Mouse (Mus musculus) kidney, postnatal 10 days (tissue): Measurements from ENCODE around the gene Cradd.

Experiments
- DNase-seq: peaks from one replicate; pipeline ENCODE4 v3.0.0; 2021; ENCODE audit warnings: mixed read lengths

Cradd gene

DNA sequence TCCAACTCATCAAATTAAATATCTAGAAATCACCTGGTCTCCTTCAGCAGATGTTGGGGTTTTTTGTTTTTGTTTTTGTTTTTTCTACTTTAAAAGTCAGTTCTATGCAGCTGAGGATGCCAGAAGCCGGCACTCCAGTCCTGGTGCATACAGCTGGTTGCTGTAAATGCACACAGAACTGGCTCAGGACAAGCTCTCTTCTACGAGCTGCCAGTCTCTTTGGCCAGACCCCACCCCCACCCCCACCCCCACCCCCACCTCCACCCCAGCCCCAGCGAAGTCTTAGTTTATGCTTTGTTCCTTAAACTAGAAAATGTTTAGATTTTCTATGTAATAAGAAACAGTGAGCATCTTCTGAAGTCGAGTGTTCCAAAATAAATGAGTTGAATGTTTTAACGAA lies 57.0 kb downstream of the Cradd start:
- DNase-seq, result no peak

GRCm38 (mm10) chr10:95266041-95266762 lies 57.7 kb downstream of the Cradd start:
- DNase-seq, result no peak

GRCm38 (mm10) chr10:95265576-95265975 lies 58.4 kb downstream of the Cradd start:
- DNase-seq, result no peak

DNA sequence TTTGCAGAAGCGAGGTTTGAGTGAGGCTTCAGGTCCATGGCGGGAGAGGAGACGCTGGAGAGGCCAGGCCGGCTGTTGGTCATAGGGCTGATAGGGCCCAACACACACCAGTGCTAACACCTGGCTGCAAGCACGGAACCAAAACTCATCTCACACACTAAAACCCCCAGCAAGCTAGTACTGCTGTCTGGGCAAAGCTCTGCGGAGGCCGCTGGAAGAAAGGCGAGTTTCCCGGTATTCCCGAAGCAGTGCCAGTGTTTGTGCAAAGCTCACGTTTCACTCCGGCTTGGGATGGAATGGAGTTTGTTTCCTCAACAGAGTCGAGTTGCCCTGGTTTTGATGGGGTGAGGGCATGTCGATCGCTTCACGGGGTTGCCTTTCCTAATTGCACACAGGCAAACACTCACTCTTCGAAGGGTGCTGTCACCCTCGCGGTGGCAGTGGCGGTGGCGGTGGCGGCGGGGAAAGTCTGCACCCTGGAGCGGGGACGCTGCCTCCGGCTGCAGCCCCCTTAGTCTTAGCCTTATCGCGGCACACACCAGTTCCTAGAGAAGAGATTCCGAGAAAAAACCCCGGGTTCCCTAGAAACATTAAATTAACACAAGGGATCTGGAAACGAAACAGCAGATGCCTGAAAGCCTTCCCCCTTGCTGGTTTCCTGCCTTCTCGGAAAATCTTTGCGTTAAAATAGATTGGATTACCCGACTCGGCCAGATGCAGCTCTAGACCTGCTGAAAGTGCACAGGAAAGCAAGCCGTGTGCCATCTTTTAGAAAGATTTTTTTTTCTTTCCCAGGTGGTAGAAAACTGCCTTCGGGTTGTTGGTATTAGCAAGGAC lies 59.2 kb downstream of the Cradd start:
- peak; percentile 63 for DNase-seq

DNA sequence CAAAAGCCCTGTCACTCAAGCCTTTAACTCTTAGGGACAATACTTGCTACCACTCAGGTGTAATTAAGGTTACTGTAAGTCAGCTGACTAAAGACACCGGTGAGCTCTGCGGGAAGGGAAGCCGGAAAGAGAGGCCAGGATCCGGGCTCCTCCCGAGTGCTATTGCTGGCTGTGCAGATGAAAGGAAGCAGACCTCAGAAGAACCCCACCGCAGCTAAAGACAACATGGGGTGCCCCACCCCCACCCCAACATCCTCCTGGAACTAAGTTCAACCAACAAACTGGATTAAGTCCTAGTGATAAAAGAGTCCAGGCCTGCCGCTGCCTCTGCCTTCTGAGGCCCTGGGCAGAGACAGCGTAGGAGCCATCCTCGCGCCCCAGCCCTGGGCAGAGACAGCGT lies 61.5 kb downstream of the Cradd start:
- DNase-seq, result peak; percentile 40

DNA sequence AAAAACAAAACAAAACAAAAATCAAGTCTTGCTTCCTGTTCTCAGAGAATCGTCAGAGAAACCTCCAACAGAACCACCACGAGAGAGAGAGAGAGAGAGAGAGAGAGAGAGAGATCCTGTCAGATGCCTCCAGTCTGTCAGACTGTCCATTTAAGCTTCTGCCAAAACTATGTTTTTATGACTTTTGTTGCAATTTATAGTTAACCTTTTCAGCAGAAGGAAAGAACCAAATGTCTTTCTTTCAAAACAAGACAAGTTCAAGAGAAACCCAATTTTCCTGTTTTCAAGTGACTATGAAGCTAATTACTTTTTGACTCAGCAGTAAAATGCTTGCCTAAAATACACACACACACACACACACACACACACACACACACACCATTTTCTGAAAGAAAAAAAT lies 62.7 kb downstream of the Cradd start:
- no peak for DNase-seq

DNA sequence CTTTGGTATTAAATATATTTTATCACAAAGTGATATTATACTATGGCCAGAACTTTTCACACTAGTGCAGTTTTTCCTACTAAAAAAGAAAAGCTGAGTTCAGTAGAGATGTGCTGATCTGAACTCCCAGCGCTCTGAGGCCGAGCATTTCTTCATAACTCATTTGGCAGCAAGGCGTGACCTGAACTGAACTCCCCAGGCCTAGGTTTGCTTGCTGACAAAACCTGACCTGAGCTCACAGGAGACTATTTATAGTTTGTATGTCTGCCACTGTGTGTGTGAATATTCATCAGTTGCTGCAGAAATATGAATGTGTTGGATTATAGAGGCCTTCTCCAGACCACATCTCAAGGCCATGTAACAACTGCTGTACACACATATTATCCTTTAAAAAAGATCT lies 63.5 kb downstream of the Cradd start:
- DNase-seq, result peak; percentile 61

DNA sequence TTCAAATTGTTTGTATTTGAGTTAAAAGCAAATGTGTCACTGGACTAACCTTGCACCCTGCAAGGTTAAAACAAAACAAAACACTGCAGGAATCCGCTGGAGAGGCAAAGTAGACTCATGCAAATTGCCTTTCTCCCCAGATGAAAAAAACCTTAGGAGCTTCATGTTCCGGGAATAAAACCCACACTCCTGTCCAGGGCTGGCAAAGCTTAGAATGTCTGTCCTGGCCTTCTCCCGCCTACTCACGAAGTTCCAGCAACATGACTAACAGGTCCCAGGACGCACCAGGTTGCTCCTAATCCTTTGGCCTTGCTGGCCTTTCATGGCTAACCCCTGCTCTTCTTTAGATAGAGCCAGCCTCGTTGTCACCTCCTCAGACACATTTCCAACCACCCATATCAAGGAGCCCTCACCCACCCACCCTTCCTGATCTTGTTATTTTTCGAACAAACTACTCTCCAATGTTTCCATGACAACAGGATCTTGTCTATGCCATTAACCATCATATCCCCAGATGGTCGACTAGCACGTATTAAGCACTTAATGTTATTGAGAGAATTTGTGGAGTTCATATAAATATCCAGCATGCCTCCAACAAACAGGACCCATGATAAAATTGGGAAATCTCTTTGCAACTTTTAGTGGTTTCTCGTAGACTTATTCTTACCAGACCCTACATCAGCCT lies 65.3 kb downstream of the Cradd start:
- no peak for DNase-seq

- no peak for DNase-seq
Measured at GRCm38 (mm10) chr10:95257979-95258378, 66.0 kb downstream of the Cradd start.

GRCm38 (mm10) chr10:95256095-95256494 lies 67.8 kb downstream of the Cradd start:
- DNase-seq, result no peak

DNA sequence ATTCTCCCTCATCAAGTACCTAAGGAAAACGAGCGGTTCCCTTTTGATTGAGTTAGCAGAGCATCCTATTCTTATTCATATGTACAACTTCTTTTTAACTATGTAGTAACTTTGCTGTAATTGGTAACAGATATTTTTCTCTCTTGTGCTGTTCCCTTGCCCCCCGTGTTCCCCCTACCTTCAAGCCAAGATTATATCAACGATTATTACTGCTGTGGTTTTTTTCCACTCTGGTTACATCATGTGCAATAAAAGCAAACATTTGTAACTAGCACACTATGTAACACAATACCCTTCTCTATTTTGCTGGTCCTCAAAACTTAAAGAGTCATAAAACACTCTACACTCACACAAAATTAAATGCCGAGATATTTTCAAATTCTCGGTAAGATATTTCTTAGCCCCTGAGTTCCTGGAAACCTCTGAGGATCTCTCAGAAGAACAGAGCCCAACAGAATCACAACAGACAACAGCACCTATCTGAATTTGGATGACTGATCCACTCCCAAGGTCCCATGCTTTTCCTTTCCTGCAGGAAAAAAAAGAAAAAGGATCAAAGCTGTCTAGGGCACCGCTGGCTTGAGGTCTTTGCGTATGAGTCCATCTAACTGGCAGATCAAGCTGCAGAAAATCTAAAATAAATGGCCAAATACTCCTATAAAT lies 68.8 kb downstream of the Cradd start:
- DNase-seq, result no peak

DNA sequence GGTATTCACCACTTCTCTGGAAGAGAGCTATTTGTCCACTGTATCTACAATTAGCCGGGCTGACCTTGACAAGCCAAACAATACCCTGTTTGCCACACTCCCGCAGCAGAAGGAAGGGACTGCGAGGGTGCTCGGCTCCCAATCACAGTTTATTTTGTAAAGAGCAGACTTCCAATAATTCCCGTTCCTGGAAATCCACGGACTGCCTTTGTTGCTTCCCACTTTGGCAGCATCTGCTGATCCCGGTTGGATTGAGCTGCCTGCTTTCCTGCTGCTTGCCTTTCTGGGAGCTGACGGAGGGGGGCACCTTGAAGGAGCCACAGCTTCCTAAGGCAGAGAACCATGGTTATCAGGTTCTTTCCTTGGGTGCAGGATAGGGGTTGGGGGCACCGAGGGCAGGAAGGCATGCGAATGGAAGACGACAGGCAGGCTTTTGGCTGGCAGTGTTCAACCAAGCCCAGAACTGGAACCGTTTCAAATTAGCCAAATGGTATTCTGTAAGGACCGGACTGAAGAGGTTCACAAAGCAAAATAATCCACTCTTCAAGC lies 69.4 kb downstream of the Cradd start:
- DNase-seq, result peak; percentile 46

DNA sequence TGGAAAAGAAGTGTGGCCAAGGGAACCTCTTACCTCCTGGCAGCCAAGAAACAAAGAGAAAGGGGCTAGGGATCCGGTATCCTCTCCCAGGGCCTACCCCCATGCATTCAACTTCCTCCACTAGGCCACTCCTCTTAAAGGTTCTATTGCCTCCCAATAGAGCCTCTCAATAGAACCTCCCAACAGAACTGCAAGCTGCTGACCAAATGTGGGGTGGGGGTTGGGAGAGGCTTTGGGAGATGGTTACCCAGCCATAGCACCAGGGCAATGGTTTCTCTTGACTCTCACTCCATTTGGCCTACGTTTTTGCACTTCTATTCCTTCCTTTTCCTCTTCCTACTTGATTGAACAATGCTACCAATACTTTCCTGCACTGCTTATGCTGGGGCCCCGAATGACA lies 69.9 kb downstream of the Cradd start:
- no peak for DNase-seq

DNA sequence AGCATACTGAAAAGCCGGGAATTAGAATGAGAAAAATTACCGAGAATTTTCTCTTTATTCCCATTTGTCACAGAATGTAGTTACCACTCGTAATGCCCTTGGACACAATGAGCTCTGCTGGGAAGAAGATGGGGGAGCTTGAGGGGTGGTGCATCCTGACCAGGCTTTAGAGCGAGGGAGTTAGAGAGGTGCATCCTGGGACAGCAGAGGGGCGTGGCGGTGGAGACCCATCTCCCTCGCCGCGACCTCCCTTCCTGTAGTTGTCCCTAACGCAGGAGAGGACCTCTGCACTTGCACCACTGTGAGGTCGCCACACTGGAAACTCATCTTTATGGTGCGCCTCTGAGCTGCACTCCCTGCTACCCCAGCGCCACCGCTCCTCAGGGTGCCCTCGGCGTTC lies 72.3 kb downstream of the Cradd start:
- DNase-seq, result no peak

DNA sequence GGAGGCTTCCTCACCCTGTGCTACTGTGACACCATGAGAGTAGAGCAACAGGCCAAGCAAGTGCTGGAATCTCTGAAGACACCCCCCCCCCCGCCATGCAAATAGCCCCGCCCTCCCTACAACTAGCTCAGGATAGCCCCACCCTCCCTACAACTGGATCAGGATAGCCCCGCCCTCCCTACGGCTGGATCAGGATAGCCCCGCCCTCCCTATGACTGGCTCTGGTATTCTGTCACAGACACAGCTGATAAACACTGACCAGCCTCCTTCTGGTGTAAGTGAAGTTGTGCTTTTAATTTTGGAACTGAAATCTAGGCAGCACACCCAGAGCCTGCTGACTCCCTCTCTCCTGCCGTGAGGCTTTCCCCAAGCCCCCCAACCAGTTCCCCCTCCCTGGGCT lies 75.6 kb downstream of the Cradd start:
- no peak for DNase-seq

DNA sequence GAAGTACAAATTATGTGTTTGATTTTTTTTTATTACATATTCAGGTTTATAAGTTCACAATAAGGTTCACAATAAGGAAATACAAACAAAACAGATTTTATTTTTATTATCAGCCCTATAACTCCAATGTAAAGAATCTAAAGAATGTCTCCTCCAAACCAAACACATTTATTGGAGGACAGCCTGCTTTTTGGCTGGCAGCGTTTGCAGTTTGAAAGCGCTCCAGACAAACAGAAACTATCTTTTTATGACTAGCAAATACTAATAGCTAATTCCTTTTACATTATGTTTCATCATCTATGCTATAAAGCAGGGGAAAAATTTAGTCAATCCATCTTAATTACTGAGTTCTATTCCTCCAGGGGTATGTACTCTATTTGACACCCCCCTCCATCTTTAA lies 77.2 kb downstream of the Cradd start:
- DNase-seq, result no peak

- DNase-seq, result no peak
Measured at GRCm38 (mm10) chr10:95245680-95245982, 78.3 kb downstream of the Cradd start.

GRCm38 (mm10) chr10:95244961-95245679 lies 78.8 kb downstream of the Cradd start:
- DNase-seq, result no peak

- DNase-seq, result no peak
Measured at GRCm38 (mm10) chr10:95239196-95240069, 84.5 kb downstream of the Cradd start.

GRCm38 (mm10) chr10:95238667-95239066 lies 85.3 kb downstream of the Cradd start:
- no peak for DNase-seq

DNA sequence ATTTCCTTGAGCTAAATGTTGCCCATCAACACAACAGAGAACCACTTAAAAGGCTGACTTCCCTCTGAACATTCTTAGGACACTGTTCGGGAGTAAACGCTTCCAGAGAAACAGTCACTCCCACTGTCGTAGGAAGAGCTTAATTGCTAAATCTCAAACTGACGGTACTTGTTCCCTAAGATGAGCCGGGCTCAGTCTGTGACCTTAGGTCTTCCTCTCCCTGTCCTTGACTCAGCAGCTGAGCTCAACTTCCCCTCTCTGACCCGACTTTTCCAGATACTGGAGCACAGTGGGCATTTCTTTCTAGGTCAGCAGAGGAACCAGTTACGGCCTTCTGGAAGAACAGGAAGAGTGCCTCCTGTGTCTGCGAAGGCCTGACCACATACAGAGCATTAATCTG lies 87.7 kb downstream of the Cradd start:
- DNase-seq, result peak; percentile 24
